Mouse (Mus musculus): ENCODE data around the gene Pde8a. TPM values are rescaled to one million over a fixed set of nuclear protein-coding genes. Genes with fewer than 3 reads are reported as not detected.

Gene Pde8a
- polyA plus RNA-seq, 1 experiment, result 31.6 TPM

DNA sequence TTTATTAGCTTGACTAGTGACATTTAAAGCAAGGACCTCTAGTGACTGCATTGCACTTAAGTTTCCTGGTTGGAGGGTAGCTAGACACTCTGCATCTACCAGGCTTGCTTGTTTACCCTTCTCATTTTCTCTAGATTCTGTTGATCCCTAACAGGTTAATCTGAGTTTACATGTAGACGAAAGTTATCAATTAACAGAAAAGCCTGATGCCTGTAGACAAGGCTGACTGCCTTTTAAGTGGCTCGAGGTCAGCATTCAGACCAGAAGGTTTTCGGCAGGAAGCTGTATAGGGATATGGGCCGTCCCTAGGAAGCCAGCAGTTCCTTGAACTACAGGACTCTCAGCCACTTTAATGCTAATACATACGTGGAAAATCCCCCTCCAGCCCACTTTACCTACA lies 30.0 kb downstream of the Pde8a start:
- Histone ChIP-seq H3K27ac (ENCODE audit: insufficient read depth, low read depth, low read length) (peak overlapping the region; percentile 99), H3K4me1 (ENCODE audit: control insufficient read depth, insufficient read depth, low read length) (peaks cover 32% of the 10 kb centered on the region), H3K27me3 (replicated peaks; ENCODE audit: control insufficient read depth, insufficient read depth, low read length) (no peaks in the 10 kb centered on the region), H3K36me3 (ENCODE audit: control insufficient read depth, insufficient read depth, low read length) (no peaks in the 10 kb centered on the region), H3K4me3 (ENCODE audit: insufficient read depth, low read depth, low read length) (no peak overlapping the region)
- DNase-seq, result peak; percentile 84
- TF ChIP-seq POLR2A (IDR thresholded peaks at IDR 0.05; ENCODE audit: low read depth, low read length) (no peak), CTCF (conservative IDR thresholded peaks at IDR 0.05; ENCODE audit: insufficient read depth, insufficient read length, low read depth, low read length) (no peak)
- WGBS, result 21% methylated on average over 5 of the region's 5 CpGs

DNA sequence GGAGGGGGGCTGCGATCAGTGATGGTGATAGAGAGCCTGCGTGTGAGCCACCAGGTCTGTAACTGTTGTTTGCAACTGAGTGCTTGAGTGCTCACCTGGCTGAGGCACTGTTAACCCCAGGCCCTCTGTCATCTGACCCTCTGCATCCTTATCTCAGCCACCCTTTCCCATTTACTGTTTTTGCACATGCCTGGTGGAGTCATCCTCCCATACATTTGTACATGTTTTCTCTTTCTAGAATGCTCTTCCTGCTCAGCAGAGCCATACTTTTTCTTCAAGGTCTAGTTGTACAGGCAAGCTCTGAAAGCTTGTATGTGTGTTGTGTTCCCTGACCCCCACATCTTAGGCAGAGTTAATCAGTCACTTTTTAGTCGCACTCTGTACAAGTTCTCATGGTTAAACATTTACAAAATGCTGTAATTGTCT lies 36.5 kb downstream of the Pde8a start:
- Histone ChIP-seq H3K27me3 (replicated peaks; ENCODE audit: control insufficient read depth, insufficient read depth, low read length) (no peaks in the 10 kb centered on the region), H3K4me1 (ENCODE audit: control insufficient read depth, insufficient read depth, low read length) (peaks cover 55% of the 10 kb centered on the region), H3K27ac (ENCODE audit: insufficient read depth, low read depth, low read length) (peak overlapping the region; percentile 99), H3K36me3 (ENCODE audit: control insufficient read depth, insufficient read depth, low read length) (no peaks in the 10 kb centered on the region), H3K4me3 (ENCODE audit: insufficient read depth, low read depth, low read length) (no peak overlapping the region)
- peak; percentile 88 for DNase-seq
- TF ChIP-seq POLR2A (IDR thresholded peaks at IDR 0.05; ENCODE audit: low read depth, low read length) (no peak), CTCF (conservative IDR thresholded peaks at IDR 0.05; ENCODE audit: insufficient read depth, insufficient read length, low read depth, low read length) (no peak)
- 41% methylated on average over 3 of the region's 3 CpGs for WGBS

DNA sequence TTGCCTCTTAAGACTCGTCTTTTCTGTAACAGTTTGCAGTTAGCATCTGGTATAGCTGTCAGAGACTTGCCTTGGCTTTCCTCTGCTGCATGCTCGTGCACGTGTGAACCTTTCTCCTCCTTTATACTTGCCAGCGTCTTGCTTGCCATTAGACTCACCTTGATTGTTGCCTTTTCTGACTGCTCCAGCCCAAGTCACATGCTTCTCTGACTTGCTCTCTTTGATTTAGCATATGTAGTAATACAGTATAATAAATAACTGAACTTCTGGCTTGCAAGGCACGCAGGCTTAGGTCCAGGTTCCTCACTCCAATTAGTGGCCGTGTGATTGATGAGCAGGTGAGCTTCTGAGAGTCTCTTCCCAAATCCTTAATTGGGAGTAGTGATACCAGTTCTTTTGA lies 37.2 kb downstream of the Pde8a start:
- H3K27me3 ChIP-seq (replicated peaks; ENCODE audit: control insufficient read depth, insufficient read depth, low read length), result no peaks in the 10 kb centered on the region
- peak overlapping the region; percentile 97 for H3K27ac ChIP-seq (ENCODE audit: insufficient read depth, low read depth, low read length)
- peaks cover 59% of the 10 kb centered on the region for H3K4me1 ChIP-seq (ENCODE audit: control insufficient read depth, insufficient read depth, low read length)
- no peaks in the 10 kb centered on the region for H3K36me3 ChIP-seq (ENCODE audit: control insufficient read depth, insufficient read depth, low read length)
- H3K4me3 ChIP-seq (ENCODE audit: insufficient read depth, low read depth, low read length), result no peak overlapping the region
- WGBS, result 39% methylated on average over 6 of the region's 6 CpGs
- TF ChIP-seq CTCF (conservative IDR thresholded peaks at IDR 0.05; ENCODE audit: insufficient read depth, insufficient read length, low read depth, low read length), result no peak
- TF ChIP-seq POLR2A (IDR thresholded peaks at IDR 0.05; ENCODE audit: low read depth, low read length), result no peak
- DNase-seq, result peak; percentile 86

DNA sequence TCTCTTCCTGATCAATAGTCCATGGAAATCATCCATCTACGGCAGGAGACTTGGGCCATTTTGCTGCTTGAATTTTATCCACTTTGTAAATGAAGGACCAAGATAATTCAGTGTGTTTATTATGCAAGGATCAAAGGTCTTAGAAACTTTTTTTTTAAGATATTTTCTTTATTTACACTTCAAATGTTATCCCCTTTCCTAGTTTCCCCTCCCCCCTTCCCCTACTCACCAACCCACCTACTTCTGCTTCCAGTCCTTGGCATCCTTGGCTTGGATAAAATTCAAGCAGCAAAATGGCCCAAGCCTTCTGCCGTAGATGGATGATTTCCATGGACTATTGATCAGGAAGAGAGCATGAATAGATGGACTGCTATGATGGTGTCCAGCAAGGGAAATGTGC lies 38.1 kb downstream of the Pde8a start:
- Histone ChIP-seq H3K27me3 (replicated peaks; ENCODE audit: control insufficient read depth, insufficient read depth, low read length) (no peaks in the 10 kb centered on the region), H3K4me3 (ENCODE audit: insufficient read depth, low read depth, low read length) (no peak overlapping the region), H3K27ac (ENCODE audit: insufficient read depth, low read depth, low read length) (peak overlapping the region; percentile 97), H3K36me3 (ENCODE audit: control insufficient read depth, insufficient read depth, low read length) (no peaks in the 10 kb centered on the region), H3K4me1 (ENCODE audit: control insufficient read depth, insufficient read depth, low read length) (peaks cover 58% of the 10 kb centered on the region)
- DNase-seq, result no peak
- WGBS, result 51% methylated on average over 2 of the region's 2 CpGs
- TF ChIP-seq POLR2A (IDR thresholded peaks at IDR 0.05; ENCODE audit: low read depth, low read length) (no peak), CTCF (conservative IDR thresholded peaks at IDR 0.05; ENCODE audit: insufficient read depth, insufficient read length, low read depth, low read length) (no peak)

DNA sequence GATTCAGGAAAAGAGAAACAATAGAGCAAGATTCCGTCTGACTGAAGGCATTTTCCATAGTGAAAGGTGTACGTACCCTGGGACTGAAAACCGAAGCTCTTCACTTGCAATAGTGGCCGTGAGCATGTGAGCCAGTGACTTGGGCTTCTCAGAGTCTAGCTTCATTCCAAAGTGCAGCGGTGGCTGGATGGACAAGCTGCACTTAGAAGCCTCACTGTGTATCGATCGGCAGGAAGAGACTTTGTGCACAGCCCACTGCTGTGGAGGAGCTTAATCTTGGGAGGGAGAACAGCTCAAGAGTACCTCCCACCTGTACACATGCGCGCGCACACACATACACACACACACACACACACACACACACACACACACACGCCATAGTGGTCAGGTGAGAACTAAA lies 39.9 kb downstream of the Pde8a start:
- TF ChIP-seq POLR2A (IDR thresholded peaks at IDR 0.05; ENCODE audit: low read depth, low read length), result no peak

DNA sequence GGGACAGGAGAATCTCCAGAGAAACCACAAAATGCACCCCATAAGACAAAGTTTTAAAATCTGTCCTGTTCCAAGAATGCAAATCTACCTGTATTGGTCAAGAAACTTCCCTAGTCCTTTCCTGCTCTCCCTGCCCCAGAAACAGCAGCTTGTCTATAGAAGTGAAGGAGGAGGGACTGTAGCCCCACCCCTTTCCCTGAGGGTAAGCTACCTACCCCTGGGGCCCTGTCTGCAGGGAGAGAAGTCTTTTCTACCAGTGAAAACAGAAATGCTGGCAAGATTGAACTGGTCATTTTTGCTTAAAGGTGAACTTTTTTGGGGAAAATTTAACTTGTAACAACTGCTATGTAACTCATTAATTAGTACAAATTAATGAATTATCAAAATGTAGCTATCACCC lies 41.2 kb downstream of the Pde8a start:
- H3K27me3 ChIP-seq (replicated peaks; ENCODE audit: control insufficient read depth, insufficient read depth, low read length), result no peaks in the 10 kb centered on the region
- H3K27ac ChIP-seq (ENCODE audit: insufficient read depth, low read depth, low read length), result peak overlapping the region; percentile 94
- TF ChIP-seq POLR2A (IDR thresholded peaks at IDR 0.05; ENCODE audit: low read depth, low read length) (no peak), CTCF (conservative IDR thresholded peaks at IDR 0.05; ENCODE audit: insufficient read depth, insufficient read length, low read depth, low read length) (no peak)
- H3K4me1 ChIP-seq (ENCODE audit: control insufficient read depth, insufficient read depth, low read length), result peaks cover 42% of the 10 kb centered on the region
- DNase-seq, result peak; percentile 87
- no peaks in the 10 kb centered on the region for H3K36me3 ChIP-seq (ENCODE audit: control insufficient read depth, insufficient read depth, low read length)
- H3K4me3 ChIP-seq (ENCODE audit: insufficient read depth, low read depth, low read length), result no peak overlapping the region

More for the DNA sequence above, 39.9 kb downstream of the Pde8a start:
- Histone ChIP-seq H3K36me3 (ENCODE audit: control insufficient read depth, insufficient read depth, low read length) (no peaks in the 10 kb centered on the region), H3K4me1 (ENCODE audit: control insufficient read depth, insufficient read depth, low read length) (peaks cover 50% of the 10 kb centered on the region), H3K4me3 (ENCODE audit: insufficient read depth, low read depth, low read length) (no peak overlapping the region), H3K27ac (ENCODE audit: insufficient read depth, low read depth, low read length) (peak overlapping the region; percentile 94), H3K27me3 (replicated peaks; ENCODE audit: control insufficient read depth, insufficient read depth, low read length) (no peaks in the 10 kb centered on the region)
- 57% methylated on average over 11 of the region's 11 CpGs for WGBS
- peak; percentile 76 for DNase-seq

DNA sequence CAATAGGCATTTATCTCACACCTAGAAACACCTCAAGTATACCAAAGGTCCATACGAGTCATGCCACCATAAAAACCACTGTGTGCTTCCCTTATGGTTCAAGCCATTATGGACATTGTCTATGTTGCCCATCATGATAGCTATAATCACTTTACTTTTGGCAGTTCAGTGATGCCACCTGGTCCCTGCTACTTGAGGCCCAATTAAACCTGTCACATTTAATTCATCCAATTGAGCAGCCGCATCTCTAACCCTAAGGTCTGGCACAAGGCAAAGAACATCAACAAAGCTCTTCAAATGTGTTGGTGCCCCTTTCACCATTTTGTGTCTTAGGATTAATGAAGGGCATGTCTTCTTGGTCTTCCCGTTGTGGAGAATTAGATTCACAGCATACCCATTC lies 42.1 kb downstream of the Pde8a start:
- TF ChIP-seq CTCF (conservative IDR thresholded peaks at IDR 0.05; ENCODE audit: insufficient read depth, insufficient read length, low read depth, low read length), result no peak
- no peak for TF ChIP-seq POLR2A (IDR thresholded peaks at IDR 0.05; ENCODE audit: low read depth, low read length)
- H3K27ac ChIP-seq (ENCODE audit: insufficient read depth, low read depth, low read length), result peak overlapping the region; percentile 93
- DNase-seq, result no peak
- H3K36me3 ChIP-seq (ENCODE audit: control insufficient read depth, insufficient read depth, low read length), result no peaks in the 10 kb centered on the region
- H3K4me3 ChIP-seq (ENCODE audit: insufficient read depth, low read depth, low read length), result no peak overlapping the region
- 90% methylated on average over 3 of the region's 3 CpGs for WGBS
- H3K27me3 ChIP-seq (replicated peaks; ENCODE audit: control insufficient read depth, insufficient read depth, low read length), result no peaks in the 10 kb centered on the region
- peaks cover 38% of the 10 kb centered on the region for H3K4me1 ChIP-seq (ENCODE audit: control insufficient read depth, insufficient read depth, low read length)

DNA sequence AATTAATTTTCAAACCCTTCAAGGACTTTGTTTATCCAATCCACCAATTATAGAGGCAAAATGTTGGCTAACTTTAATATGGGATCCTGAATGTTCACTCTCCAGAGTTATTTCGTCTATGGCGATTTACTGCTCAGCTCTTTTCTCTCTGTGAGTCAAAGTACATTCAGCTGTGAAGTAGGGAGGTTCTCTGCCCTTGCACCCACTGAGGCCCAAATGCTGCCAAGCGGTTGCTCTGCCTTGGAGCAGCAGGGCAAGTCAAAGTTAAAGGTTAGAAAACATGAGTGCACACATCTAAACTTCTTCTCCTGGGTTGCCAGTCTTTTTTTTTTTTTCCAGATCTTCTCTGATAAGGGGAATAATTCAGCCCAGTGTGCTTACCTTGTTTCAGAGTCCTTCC lies 43.4 kb downstream of the Pde8a start:
- peak overlapping the region; percentile 39; the same call in 1 of the 2 replicates for H3K27ac ChIP-seq (ENCODE audit: insufficient read depth, low read depth, low read length)
- no peak overlapping the region for H3K4me3 ChIP-seq (ENCODE audit: insufficient read depth, low read depth, low read length)
- WGBS, result 40% methylated on average over 3 of the region's 3 CpGs
- H3K36me3 ChIP-seq (ENCODE audit: control insufficient read depth, insufficient read depth, low read length), result no peaks in the 10 kb centered on the region
- peak; percentile 87 for DNase-seq
- H3K27me3 ChIP-seq (replicated peaks; ENCODE audit: control insufficient read depth, insufficient read depth, low read length), result no peaks in the 10 kb centered on the region
- peaks cover 29% of the 10 kb centered on the region for H3K4me1 ChIP-seq (ENCODE audit: control insufficient read depth, insufficient read depth, low read length)
- TF ChIP-seq CTCF (conservative IDR thresholded peaks at IDR 0.05; ENCODE audit: insufficient read depth, insufficient read length, low read depth, low read length), result no peak
- no peak for TF ChIP-seq POLR2A (IDR thresholded peaks at IDR 0.05; ENCODE audit: low read depth, low read length)

Measured in kidney, adult 2 months (tissue).